Mouse (Mus musculus): Measurements from ENCODE around the gene Anxa7. TPM values are rescaled to one million over a fixed set of nuclear protein-coding genes. Genes with fewer than 3 reads are reported as not detected.

Gene Anxa7
- total RNA-seq, 2 experiments from 2014 or later, result 29.1 to 36.8 TPM

GRCm38 (mm10) chr14:20447209-20447608 is 32.7 kb downstream of the Anxa7 start:
- no peak for DNase-seq
- intact Hi-C loops (cut with DNase I), result no loop called here

- no peak for DNase-seq
- intact Hi-C loops (cut with DNase I), result no loop called here
Measured at GRCm38 (mm10) chr14:20442252-20442651, 37.7 kb downstream of the Anxa7 start.

DNA sequence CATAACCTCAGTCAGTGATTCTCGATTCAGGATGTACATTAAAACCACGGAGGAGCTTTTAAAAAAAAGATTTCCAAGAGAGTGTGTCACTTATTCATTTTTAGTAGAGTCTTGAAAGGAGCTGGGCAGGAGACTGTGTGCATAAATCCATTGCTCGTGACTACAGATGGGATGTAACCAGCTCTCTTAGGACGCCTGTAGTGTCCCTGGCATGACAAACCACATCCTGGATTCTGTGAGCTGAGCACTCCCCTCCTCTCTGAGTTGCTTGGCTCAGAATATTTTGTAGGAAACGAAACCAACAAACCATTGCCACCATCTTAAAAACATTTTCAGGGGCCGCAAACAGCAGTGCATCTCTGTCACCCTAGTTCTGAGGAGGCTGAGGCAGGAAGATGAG is 43.0 kb downstream of the Anxa7 start:
- intact Hi-C loops (cut with DNase I), result no loop called here

GRCm38 (mm10) chr14:20432420-20432819 is 47.5 kb downstream of the Anxa7 start:
- no peak for DNase-seq
- intact Hi-C loops (cut with DNase I), result no loop called here

More for the DNA sequence above, 43.0 kb downstream of the Anxa7 start:
- no peak for DNase-seq

DNA sequence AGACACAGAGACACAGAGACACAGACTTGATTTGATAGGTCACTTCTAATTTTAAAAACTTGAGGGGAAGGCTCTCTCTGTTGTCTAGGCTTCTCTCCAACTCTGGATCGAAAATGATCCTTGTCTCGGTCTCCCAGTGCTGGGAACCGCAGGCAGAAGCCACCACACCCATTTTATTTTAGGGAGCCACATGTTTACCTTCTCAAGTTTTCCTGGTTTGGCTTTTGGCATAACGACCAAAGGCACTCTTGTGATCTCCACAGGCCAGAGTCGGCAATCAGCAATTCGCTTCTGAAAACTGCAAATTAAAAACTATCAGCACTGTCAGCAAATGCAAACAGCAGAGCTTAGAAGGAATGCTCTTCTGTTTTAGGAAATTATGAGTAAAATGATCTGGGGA is 48.2 kb downstream of the Anxa7 start:
- intact Hi-C loops (cut with DNase I), result loop anchor here (2.0 kb wide), 1 partner anchor 31 kb away; no protein-coding TSS in a partner anchor
- DNase-seq, result peak in 1 of 2 experiments; percentile 7

GRCm38 (mm10) chr14:20429833-20430232 is 50.1 kb downstream of the Anxa7 start:
- intact Hi-C loops (cut with DNase I), result loop anchor here (2.0 kb wide), 1 partner anchor 29 kb away; no protein-coding TSS in a partner anchor
- DNase-seq, result no peak

- intact Hi-C loops (cut with DNase I), result no loop called here
- no peak for DNase-seq
Measured at GRCm38 (mm10) chr14:20428593-20428992, 51.3 kb downstream of the Anxa7 start.

DNA sequence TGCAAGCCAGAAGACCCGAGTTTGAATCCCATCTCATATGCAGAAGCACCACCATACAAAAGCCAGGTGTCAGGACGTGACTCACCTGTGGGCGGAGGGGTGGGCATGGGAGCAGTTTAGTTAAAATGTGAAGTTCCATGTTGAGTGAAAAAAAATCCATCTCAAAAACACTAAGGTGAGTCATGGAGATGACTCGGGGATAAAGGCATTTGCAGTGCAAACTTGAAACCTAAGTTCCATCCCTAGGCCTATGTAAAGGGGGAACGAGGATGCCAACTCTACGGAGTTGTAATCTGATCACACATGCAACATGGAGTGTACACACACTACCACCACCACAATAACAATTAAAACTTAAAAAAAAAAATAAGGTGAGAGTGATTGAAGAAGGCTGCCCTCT is 56.9 kb downstream of the Anxa7 start:
- intact Hi-C loops (cut with DNase I), result no loop called here
- no peak for DNase-seq

GRCm38 (mm10) chr14:20422257-20422656 is 57.7 kb downstream of the Anxa7 start:
- intact Hi-C loops (cut with DNase I), result no loop called here
- no peak for DNase-seq

Other genes starting within 250 kb of the Anxa7 start
- gene Kcnk16, start 210.9 kb downstream of the Anxa7 start, total RNA-seq (2021), result not detected
- 10 to 100 TPM; 27.0 to 29.9 TPM for gene Nudt13, start 185.4 kb downstream of the Anxa7 start, total RNA-seq (2021)
- gene Ecd, start 132.0 kb downstream of the Anxa7 start, total RNA-seq (2021), result 10 to 100 TPM; 30.3 to 31.8 TPM
- gene Fam149b, start 132.0 kb downstream of the Anxa7 start, total RNA-seq (2021), result 10 to 100 TPM; 19.4 to 21.0 TPM
- gene Dnajc9, start 91.2 kb downstream of the Anxa7 start, total RNA-seq (2021), result 10 to 100 TPM in 1 of 2 experiments, 1 to 10 TPM in 1; 7.3 to 11.8 TPM
- gene Mrps16, start 86.5 kb downstream of the Anxa7 start, total RNA-seq (2021), result 10 to 100 TPM; 40.4 to 41.3 TPM
- under 1 TPM; 0.08 to 0.22 TPM for gene Cfap70, start 27.9 kb downstream of the Anxa7 start, total RNA-seq (2021)
- gene Mss51, start 16.8 kb upstream of the Anxa7 start, total RNA-seq (2021), result 10 to 100 TPM; 20.2 to 36.2 TPM
- 100 to 1,000 TPM; 158 to 159 TPM for gene Ppp3cb, start 66.4 kb upstream of the Anxa7 start, total RNA-seq (2021)
- 1 to 10 TPM; 5.2 to 6.8 TPM for gene Usp54, start 160.9 kb upstream of the Anxa7 start, total RNA-seq (2021)
- 1,000 to 10,000 TPM; 3,097 to 3,157 TPM for gene Myoz1, start 176.4 kb upstream of the Anxa7 start, total RNA-seq (2021)
- 100 to 1,000 TPM; 158 to 184 TPM for gene Synpo2l, start 188.2 kb upstream of the Anxa7 start, total RNA-seq (2021)
- 10 to 100 TPM; 71.5 to 73.6 TPM for gene Sec24c, start 194.2 kb upstream of the Anxa7 start, total RNA-seq (2021)
- 1 to 10 TPM; 2.5 to 2.7 TPM for gene Fut11, start 214.8 kb upstream of the Anxa7 start, total RNA-seq (2021)
- gene Chchd1, start 222.9 kb upstream of the Anxa7 start, total RNA-seq (2021), result 100 to 1,000 TPM in 1 of 2 experiments, 10 to 100 TPM in 1; 99.9 to 110 TPM
- 10 to 100 TPM; 28.5 to 30.6 TPM for gene Zswim8, start 227.4 kb upstream of the Anxa7 start, total RNA-seq (2021)